In the genomic region with DNA sequence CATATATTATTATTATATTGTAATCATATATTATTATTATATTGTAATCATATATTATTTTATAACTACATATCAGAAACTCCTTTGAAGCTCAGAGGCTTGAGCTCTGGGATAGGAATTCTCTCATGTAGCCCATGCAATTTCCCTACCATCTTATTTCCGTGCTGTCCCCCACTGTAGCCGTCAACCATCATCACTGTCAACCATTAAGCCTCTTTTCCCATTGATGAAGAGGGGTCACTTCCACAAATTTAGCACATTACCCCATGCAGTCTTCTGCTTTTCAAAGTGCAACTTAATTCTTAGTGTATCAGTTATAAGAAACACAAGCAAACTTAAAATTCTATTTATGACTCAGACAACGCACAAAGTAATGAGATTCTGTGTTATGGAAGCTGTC, we compare ENCODE assay signal across 11 mouse cellular contexts.
"Had no signal": no experiment of that assay in that cellular context is flagged by ENCODE, and none has a peak within 500 bp of the region (broad histone marks: within the 10 kb centered on the region; RNA-seq: fewer than 3 reads in every experiment).

No protein-coding gene starts in this region.

- DNase-seq: right cerebral cortex, adult 18-20 months; right cerebral cortex, postnatal 14 days; right cerebral cortex, postnatal 25 days; right cerebral cortex, postnatal 4 days; spleen, adult 18-20 months; thymus, adult 18-20 months; thymus, adult 2 months; thymus, postnatal 14 days; thymus, postnatal 25 days; thymus, postnatal 36 days; thymus, postnatal 4 days had no signal
